Mouse (Mus musculus): ENCODE results near the gene Tbc1d20.

The Tbc1d20 gene

GRCm38 (mm10) chr2:152359616-152360015 is 66.0 kb downstream of the Tbc1d20 start:
- peak; percentile 37 for DNase-seq (ENCODE audit: low spot score)

GRCm38 (mm10) chr2:152360271-152360775 is 66.7 kb downstream of the Tbc1d20 start:
- DNase-seq (ENCODE audit: low spot score): peak; percentile 78

- DNase-seq (ENCODE audit: low spot score): no peak
These were observed 67.6 kb downstream of the Tbc1d20 start for GRCm38 (mm10) chr2:152361193-152361592.

Data from adipocyte (in vitro differentiated cells).